Mouse (Mus musculus) limb, embryonic 14.5 days (tissue): ENCODE results near the gene Gm20431. TPM values are rescaled to one million over a fixed set of nuclear protein-coding genes. Genes with fewer than 3 reads are reported as not detected.

Experiments
- ATAC-seq: fragments of 200-750 bp; cut with Nextera tagmentation; 2 replicates; pipeline ENCODE4 v1.8.0; 2017; ENCODE audit warnings: low read depth, moderate number of reproducible peaks, moderate TSS enrichment; ENCODE audit not compliant: low FRiP score
- DNase-seq: peaks from one replicate; pipeline ENCODE4 v3.0.0-alpha.2; 2015; ENCODE audit warnings: low spot score
- H3K27ac ChIP-seq: fragments of 300-500 bp; sonication (generic); replicated peaks from 2 replicates; pipeline ENCODE4 v1.5.1; 2014; ENCODE audit warnings: low read depth, mild to moderate bottlenecking, low read length, moderate library complexity, mixed read lengths
- H3K27me3 ChIP-seq: fragments of 300-500 bp; sonication (generic); 2 replicates; pipeline ENCODE4 v1.6.1; 2014; ENCODE audit warnings: low read length, mixed read lengths; ENCODE audit not compliant: control insufficient read depth, insufficient read depth
- H3K36me3 ChIP-seq: fragments of 300-500 bp; sonication (generic); 2 replicates; pipeline ENCODE4 v1.6.1; 2014; ENCODE audit warnings: mild to moderate bottlenecking, low read length, moderate library complexity, mixed read lengths; ENCODE audit not compliant: control insufficient read depth, insufficient read depth
- H3K4me1 ChIP-seq: fragments of 300-500 bp; sonication (generic); 2 replicates; pipeline ENCODE4 v1.6.1; 2014; ENCODE audit warnings: antibody characterized with exemption, low read length, mixed read lengths; ENCODE audit not compliant: control insufficient read depth, insufficient read depth
- H3K4me2 ChIP-seq: fragments of 300-500 bp; sonication (generic); replicated peaks from 2 replicates; pipeline ENCODE4 v1.6.1; 2014; ENCODE audit warnings: low read depth, mild to moderate bottlenecking, low read length, moderate library complexity; ENCODE audit not compliant: severe bottlenecking
- H3K4me3 ChIP-seq: fragments of 300-500 bp; sonication (generic); replicated peaks from 2 replicates; pipeline ENCODE4 v1.5.1; 2014; ENCODE audit warnings: low read length
- H3K9ac ChIP-seq: fragments of 300-500 bp; sonication (generic); 2 replicates; pipeline ENCODE4 v1.6.1; 2014; ENCODE audit warnings: mild to moderate bottlenecking, low read depth, low read length, moderate library complexity; ENCODE audit not compliant: severe bottlenecking
- H3K9me3 ChIP-seq: fragments of 300-500 bp; sonication (generic); 2 replicates; pipeline ENCODE4 v1.6.1; 2016; ENCODE audit warnings: low read length; ENCODE audit not compliant: control insufficient read depth
- POLR2A ChIP-seq: fragments of 200-500 bp; IDR thresholded peaks from 2 replicates; pipeline ENCODE4 v1.8.0; 2012; ENCODE audit warnings: inconsistent platforms, mild to moderate bottlenecking, moderate library complexity, borderline replicate concordance; ENCODE audit not compliant: insufficient read depth, insufficient read length; ENCODE audit errors: extremely low read depth
- WGBS: fragments of 180-500 bp; shearing (Covaris S2); extraction: QIAGEN DNeasy Blood & Tissue Kit; methylation state at CpG from one replicate; pipeline ENCODE4 v1.1.7; 2014; 5-methylcytosine and 5-hydroxymethylcytosine counted together
- polyA plus RNA-seq, 2 experiments: library from polyadenylated mRNA; depleted of rRNA in 1 of 2; stranded (reverse) in 1 of 2; unstranded in 1 of 2; fragments of >200 nt; fragmentation: Nextera tagmentation in 1 of 2; extraction: Ambion mirVana in 1 of 2; gene quantifications; 2 replicates each; pipeline versions ENCODE4 v1.2.1 to v1.2.3; 2012 to 2014

Gm20431 gene
- polyA plus RNA-seq, 2 experiments: 6.1 to 7.5 TPM

- ATAC-seq (no peak), DNase-seq (no peak)
- no peaks in the 10 kb centered on the region for H3K9me3 ChIP-seq
- 43% methylated on average over 14 of the region's 14 CpGs for WGBS
- no peak overlapping the region for H3K4me2 ChIP-seq
- no peaks in the 10 kb centered on the region for H3K27me3 ChIP-seq
- TF ChIP-seq POLR2A: no peak
- no peak overlapping the region for H3K4me3 ChIP-seq
- no peaks in the 10 kb centered on the region for H3K36me3 ChIP-seq
- H3K9ac ChIP-seq: no peak overlapping the region
- H3K4me1 ChIP-seq: no peaks in the 10 kb centered on the region
- H3K27ac ChIP-seq: no peak overlapping the region
Observed at GRCm38 (mm10) chr2:167675120-167675909, 14.0 kb upstream of the Gm20431 start.

DNA sequence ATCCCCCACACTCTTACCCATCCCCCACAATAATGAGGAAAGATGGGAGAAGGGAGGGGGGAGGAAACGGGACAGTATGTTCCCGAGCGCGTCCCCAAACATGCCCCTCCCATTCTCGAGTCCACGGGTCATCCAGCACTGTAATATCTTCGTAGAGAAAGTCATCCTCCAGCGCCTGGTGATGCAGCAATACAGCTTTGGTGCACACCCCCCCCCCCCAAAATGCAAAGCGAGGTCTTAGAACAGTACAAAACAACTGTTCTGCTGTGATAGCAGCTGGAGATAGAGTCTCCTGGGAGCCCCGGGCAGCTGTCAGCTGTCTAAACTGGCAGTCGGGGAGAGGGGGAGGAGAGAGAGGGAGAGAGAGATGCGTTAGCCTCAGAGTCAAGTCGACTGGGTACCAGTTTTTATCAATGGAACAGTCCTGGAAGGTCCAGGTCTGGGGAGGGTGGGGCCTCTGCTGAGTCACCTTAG lies 11.0 kb upstream of the Gm20431 start:
- Histone ChIP-seq H3K27me3 (no peaks in the 10 kb centered on the region), H3K4me1 (no peaks in the 10 kb centered on the region), H3K9ac (no peak overlapping the region), H3K36me3 (no peaks in the 10 kb centered on the region), H3K4me3 (no peak overlapping the region), H3K4me2 (no peak overlapping the region), H3K9me3 (no peaks in the 10 kb centered on the region), H3K27ac (no peak overlapping the region)
- DNase-seq (peak; percentile 38), ATAC-seq (peak; percentile 60; the same call in 1 of the 2 replicates)
- 42% methylated on average over 13 of the region's 13 CpGs for WGBS
- no peak for TF ChIP-seq POLR2A

DNA sequence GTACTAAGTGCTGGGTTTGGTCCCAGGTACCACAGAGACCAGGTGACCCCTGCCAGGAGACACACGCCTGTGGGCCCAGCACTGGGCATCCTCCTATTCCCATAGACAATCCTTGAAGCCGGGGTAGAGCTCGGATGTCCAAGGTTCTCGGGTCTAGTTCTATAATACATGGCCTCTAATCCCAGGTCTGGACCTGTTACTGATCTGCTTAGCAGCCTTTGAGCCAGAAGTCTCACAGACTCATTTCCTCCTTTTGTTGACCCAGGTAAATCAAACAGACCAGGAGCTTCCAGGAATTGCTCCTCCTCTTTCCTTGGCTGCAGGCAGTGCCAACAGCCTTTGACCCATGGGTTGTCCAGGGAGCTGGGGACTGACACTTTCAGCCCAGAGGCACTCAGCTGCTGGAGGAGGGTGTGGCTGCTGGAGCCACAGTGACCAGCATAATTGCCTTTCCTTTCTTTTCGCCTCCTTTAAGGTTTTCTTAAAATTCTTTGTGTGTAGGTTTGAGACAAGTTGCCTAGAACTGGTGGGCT lies 9.9 kb upstream of the Gm20431 start:
- H3K27me3 ChIP-seq: no peaks in the 10 kb centered on the region
- no peak overlapping the region for H3K27ac ChIP-seq
- no peaks in the 10 kb centered on the region for H3K4me1 ChIP-seq
- no peak for TF ChIP-seq POLR2A
- no peak overlapping the region for H3K4me3 ChIP-seq
- no peak overlapping the region for H3K4me2 ChIP-seq
- DNase-seq: no peak
- no peak for ATAC-seq
- WGBS: 78% methylated on average over 5 of the region's 5 CpGs
- no peak overlapping the region for H3K9ac ChIP-seq
- no peaks in the 10 kb centered on the region for H3K36me3 ChIP-seq
- H3K9me3 ChIP-seq: no peaks in the 10 kb centered on the region

DNA sequence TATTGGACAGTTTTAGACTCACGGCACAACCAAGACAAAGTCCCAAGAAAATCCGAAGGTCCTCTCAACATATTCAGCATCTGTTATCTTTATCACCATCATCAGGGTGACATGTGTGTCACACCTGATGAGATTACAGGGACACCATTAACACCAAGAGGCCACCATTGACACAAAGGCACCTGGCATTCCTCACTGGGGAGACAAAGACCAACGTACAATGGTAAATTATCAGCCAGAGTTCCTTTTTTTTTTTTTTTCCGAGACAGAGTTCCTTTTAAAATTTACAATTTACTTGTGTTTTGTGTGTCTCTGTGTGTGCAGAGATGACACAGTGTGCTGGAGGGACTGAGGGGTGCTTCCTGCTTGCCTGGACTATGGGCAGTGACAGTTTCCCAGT lies 8.1 kb upstream of the Gm20431 start:
- 74% methylated on average over 4 of the region's 4 CpGs for whole genome bisulfite sequencing
- TF ChIP-seq POLR2A: no peak
- no peak overlapping the region for H3K4me3 ChIP-seq
- no peaks in the 10 kb centered on the region for H3K36me3 ChIP-seq
- no peaks in the 10 kb centered on the region for H3K4me1 ChIP-seq
- no peaks in the 10 kb centered on the region for H3K27me3 ChIP-seq
- DNase-seq: no peak
- H3K27ac ChIP-seq: no peak overlapping the region
- no peak for ATAC-seq
- no peaks in the 10 kb centered on the region for H3K9me3 ChIP-seq
- H3K4me2 ChIP-seq: no peak overlapping the region
- H3K9ac ChIP-seq: no peak overlapping the region

DNA sequence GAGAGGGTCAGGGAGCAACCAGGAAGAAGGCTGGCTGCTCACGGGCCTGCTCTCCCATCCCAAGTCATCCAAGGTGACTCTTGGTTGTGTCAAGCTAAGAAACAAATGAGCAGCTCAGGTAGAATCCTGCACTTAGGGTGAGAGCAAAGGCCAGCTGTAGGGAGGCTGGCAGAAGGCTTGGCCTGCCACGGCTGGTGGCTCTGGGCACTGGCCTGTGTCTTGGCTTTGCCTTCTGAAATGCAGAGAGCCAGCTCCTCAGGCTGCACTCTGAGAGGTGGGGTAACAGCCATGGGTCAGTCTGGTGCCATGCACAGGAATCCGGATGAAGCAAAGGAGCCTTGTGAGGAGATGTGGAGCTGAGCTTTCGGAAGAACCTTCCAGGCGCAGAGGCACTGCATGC lies 7.1 kb upstream of the Gm20431 start:
- TF ChIP-seq POLR2A: no peak
- Histone ChIP-seq H3K4me1 (no peaks in the 10 kb centered on the region), H3K4me2 (no peak overlapping the region), H3K9ac (no peak overlapping the region), H3K27ac (no peak overlapping the region), H3K27me3 (no peaks in the 10 kb centered on the region), H3K4me3 (no peak overlapping the region), H3K36me3 (no peaks in the 10 kb centered on the region), H3K9me3 (no peaks in the 10 kb centered on the region)
- DNase-seq: no peak
- no peak for ATAC-seq
- 87% methylated on average over 5 of the region's 5 CpGs for WGBS
